Mouse (Mus musculus) adrenal gland, postnatal 25 days (tissue): Measurements from ENCODE around the gene 1810013L24Rik. TPM values are rescaled to one million over a fixed set of nuclear protein-coding genes. Genes with fewer than 3 reads are reported as not detected.
"Not testable (repeated sequence)": the region's sequence is repeated elsewhere in the genome, so short reads cannot be mapped to it uniquely, and the experiment has no call there.

Source experiments
- DNase-seq: peaks from one replicate; pipeline ENCODE4 v3.0.0; 2021; ENCODE audit warnings: mixed read lengths
- total RNA-seq: library from RNA; stranded (reverse); gene quantifications from 2 replicates; pipeline ENCODE4 v1.2.3, GENCODE M21; 2021

The 1810013L24Rik gene
- total RNA-seq, 1 experiment from 2014 or later = 93.3 TPM

DNA sequence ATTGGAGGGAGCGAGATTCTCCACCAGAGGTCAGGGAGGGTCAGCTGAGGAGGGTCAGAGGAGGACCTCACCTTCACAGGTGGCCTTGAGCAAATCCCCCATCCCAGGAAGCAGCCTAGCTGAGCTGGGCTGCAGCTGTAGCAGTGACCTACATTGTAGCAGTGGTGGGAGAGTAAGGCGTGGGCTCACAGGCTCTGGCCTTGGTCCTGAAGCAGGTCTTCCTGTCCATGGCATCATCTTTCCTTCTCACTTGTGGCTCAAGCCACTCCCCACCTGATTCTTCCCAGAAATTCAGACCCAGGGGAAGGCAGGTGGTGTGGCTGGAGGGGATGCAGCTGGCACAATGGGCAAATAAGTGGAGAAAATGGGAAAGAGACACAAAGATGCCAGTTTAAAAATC, 76.2 kb downstream of the 1810013L24Rik start:
- not testable (repeated sequence) for DNase-seq

Other genes starting within 250 kb of the 1810013L24Rik start
- gene Pmm2, start 192.4 kb upstream of the 1810013L24Rik start, total RNA-seq = 64.6 and 66.8 TPM in 2 replicates
- gene Tmem186, start 192.4 kb upstream of the 1810013L24Rik start, total RNA-seq = 22.7 and 23.9 TPM in 2 replicates
- gene Carhsp1, start 157.9 kb upstream of the 1810013L24Rik start, total RNA-seq = 91.2 and 94.1 TPM in 2 replicates
- not detected in 2 replicates for gene Gm5767, start 149.3 kb upstream of the 1810013L24Rik start, total RNA-seq
- 112 and 133 TPM in 2 replicates for gene Usp7, start 37.8 kb upstream of the 1810013L24Rik start, total RNA-seq